Comparison of ENCODE assay signal across 8 mouse cellular contexts in genomic region chr11:95000548-95000947, GRCm38 (mm10). TPM values are rescaled to one million over a fixed set of nuclear protein-coding genes. Genes with fewer than 3 reads are reported as not detected.
DNase-seq lines count a peak whose midpoint lies in the region; ATAC-seq and TF ChIP-seq lines count a peak whose summit lies in the region.

No protein-coding gene starts in this region.

- no peak for ATAC-seq in embryonic facial prominence, embryonic 14.5 days (ENCODE audit: low read depth)
- ATAC-seq in hindbrain, embryonic 14.5 days (ENCODE audit: low FRiP score) = no peak
- ATAC-seq in liver, embryonic 11.5 days (replicated peaks; ENCODE audit: low FRiP score) = no peak
- no peak for ATAC-seq in midbrain, embryonic 16.5 days

- H3K36me3 ChIP-seq in embryonic facial prominence, embryonic 14.5 days (ENCODE audit: control insufficient read depth, insufficient read depth, low read length) = peaks cover 94% of the 10 kb centered on the region
- peaks cover 94% of the 10 kb centered on the region for H3K36me3 ChIP-seq in hindbrain, embryonic 14.5 days (replicated peaks; ENCODE audit: control insufficient read depth, insufficient read depth)
- H3K36me3 ChIP-seq in liver, embryonic 11.5 days (ENCODE audit: control insufficient read depth, insufficient read depth, low read length) = peaks cover 68% of the 10 kb centered on the region
- H3K36me3 ChIP-seq in midbrain, embryonic 16.5 days (ENCODE audit: control insufficient read depth, insufficient read depth, low read length) = peaks cover 50% of the 10 kb centered on the region

- H3K4me1 ChIP-seq in embryonic facial prominence, embryonic 14.5 days (ENCODE audit: control insufficient read depth, insufficient read depth, low read length) = peaks cover 3% of the 10 kb centered on the region
- H3K4me1 ChIP-seq in hindbrain, embryonic 14.5 days (replicated peaks; ENCODE audit: control insufficient read depth, insufficient read depth, low read length) = peaks cover 14% of the 10 kb centered on the region
- H3K4me1 ChIP-seq in liver, embryonic 11.5 days (replicated peaks; ENCODE audit: control insufficient read depth, insufficient read depth, low read length) = peaks cover 88% of the 10 kb centered on the region
- peaks cover 12% of the 10 kb centered on the region for H3K4me1 ChIP-seq in midbrain, embryonic 16.5 days (ENCODE audit: control insufficient read depth, insufficient read depth, low read length)

- H3K4me2 ChIP-seq in embryonic facial prominence, embryonic 14.5 days (ENCODE audit: low read depth, low read length) = no peak overlapping the region
- H3K4me2 ChIP-seq in hindbrain, embryonic 14.5 days (replicated peaks) = no peak overlapping the region
- H3K4me2 ChIP-seq in liver, embryonic 11.5 days = peak overlapping the region; percentile 95
- H3K4me2 ChIP-seq in midbrain, embryonic 16.5 days (ENCODE audit: low read length) = no peak overlapping the region

- 39% methylated on average over 4 of the region's 4 CpGs for WGBS in embryonic facial prominence, embryonic 14.5 days
- 44% methylated on average over 4 of the region's 4 CpGs for WGBS in hindbrain, embryonic 14.5 days
- WGBS in liver, embryonic 11.5 days = 18% methylated on average over 4 of the region's 4 CpGs
- 51% methylated on average over 4 of the region's 4 CpGs for WGBS in midbrain, embryonic 16.5 days

- H3K9me3 ChIP-seq in embryonic facial prominence, embryonic 14.5 days (ENCODE audit: control insufficient read depth, low read length) = no peaks in the 10 kb centered on the region
- no peaks in the 10 kb centered on the region for H3K9me3 ChIP-seq in hindbrain, embryonic 14.5 days (ENCODE audit: control insufficient read depth, low read length)
- H3K9me3 ChIP-seq in liver, embryonic 11.5 days (ENCODE audit: control insufficient read depth, low read length) = no peaks in the 10 kb centered on the region
- no peaks in the 10 kb centered on the region for H3K9me3 ChIP-seq in midbrain, embryonic 16.5 days (replicated peaks; ENCODE audit: control insufficient read depth, low read length, poor library complexity, severe bottlenecking)

- H3K9ac ChIP-seq in embryonic facial prominence, embryonic 14.5 days (ENCODE audit: low read depth, low read length) = no peak overlapping the region
- no peak overlapping the region for H3K9ac ChIP-seq in hindbrain, embryonic 14.5 days
- H3K9ac ChIP-seq in liver, embryonic 11.5 days (ENCODE audit: low read depth, low read length) = peak overlapping the region; percentile 41; the same call in 1 of the 2 replicates
- no peak overlapping the region for H3K9ac ChIP-seq in midbrain, embryonic 16.5 days (ENCODE audit: low read depth, low read length)

- H3K4me3 ChIP-seq in layer of hippocampus, adult 2 months = 0 out of 2 replicates have a peak overlapping the region, but pooled peaks have one; percentile 3
- no peak overlapping the region for H3K4me3 ChIP-seq in embryonic facial prominence, embryonic 14.5 days (ENCODE audit: low read depth, low read length)
- H3K4me3 ChIP-seq in hindbrain, embryonic 14.5 days (replicated peaks; ENCODE audit: low read length) = no peak overlapping the region
- peak overlapping the region; percentile 20 for H3K4me3 ChIP-seq in liver, embryonic 11.5 days (ENCODE audit: low read depth, low read length)
- no peak overlapping the region for H3K4me3 ChIP-seq in midbrain, embryonic 16.5 days (ENCODE audit: low read depth, low read length)

- no peak for DNase-seq in layer of hippocampus, adult 2 months (ENCODE audit: low spot score in 2 of 2)
- no peak for DNase-seq in layer of hippocampus, adult 11-12 months (ENCODE audit: low spot score)
- no peak for DNase-seq in embryonic facial prominence, embryonic 14.5 days (ENCODE audit: low spot score)
- DNase-seq in hindbrain, embryonic 14.5 days (ENCODE audit: low spot score) = no peak
- no peak for DNase-seq in liver, embryonic 11.5 days (ENCODE audit: low spot score)
- DNase-seq in embryo, embryonic 10 days (ENCODE audit: low spot score) = no peak
- DNase-seq in ovary, adult 18-20 months (ENCODE audit: low spot score) = no peak

- TF ChIP-seq CTCF in layer of hippocampus, adult 2 months (conservative IDR thresholded peaks at IDR 0.05) = no peak

- H3K27me3 ChIP-seq in embryonic facial prominence, embryonic 14.5 days (replicated peaks; ENCODE audit: control insufficient read depth, insufficient read depth, low read length) = no peaks in the 10 kb centered on the region
- no peaks in the 10 kb centered on the region for H3K27me3 ChIP-seq in hindbrain, embryonic 14.5 days (ENCODE audit: control insufficient read depth, insufficient read depth, low read length)
- H3K27me3 ChIP-seq in liver, embryonic 11.5 days (replicated peaks; ENCODE audit: control insufficient read depth, insufficient read depth, low read length) = no peaks in the 10 kb centered on the region
- no peaks in the 10 kb centered on the region for H3K27me3 ChIP-seq in midbrain, embryonic 16.5 days (ENCODE audit: control insufficient read depth, insufficient read depth, low read depth, low read length)

- peak overlapping the region; percentile 100 for H3K27ac ChIP-seq in layer of hippocampus, adult 2 months
- 0 out of 2 replicates have a peak overlapping the region, but pooled peaks have one; percentile 16 for H3K27ac ChIP-seq in embryonic facial prominence, embryonic 14.5 days (replicated peaks; ENCODE audit: low read depth, low read length)
- H3K27ac ChIP-seq in hindbrain, embryonic 14.5 days = peak overlapping the region; percentile 62; the same call in 1 of the 2 replicates
- H3K27ac ChIP-seq in liver, embryonic 11.5 days (ENCODE audit: low read depth, low read length) = peak overlapping the region; percentile 75
- peak overlapping the region; percentile 62 for H3K27ac ChIP-seq in midbrain, embryonic 16.5 days (ENCODE audit: low read length)

RNA-seq across cellular contexts. Expression of gene Samd14, which starts 9.1 kb away (rescaled TPM):
- total RNA-seq in layer of hippocampus, adult 2 months (2021) = 10 to 100 TPM; 38.9 to 40.8 TPM
- 21.9 and 29.0 TPM in 2 replicates for polyA plus RNA-seq in embryonic facial prominence, embryonic 14.5 days (2014; fragmentation: Nextera tagmentation; extraction: Ambion mirVana)
- polyA plus RNA-seq in hindbrain, embryonic 14.5 days (2014; fragmentation: Nextera tagmentation; extraction: Ambion mirVana) = 130 and 135 TPM in 2 replicates
- 55.8 and 57.8 TPM in 2 replicates for polyA plus RNA-seq in liver, embryonic 11.5 days (2014; fragmentation: Nextera tagmentation; extraction: Ambion mirVana)
- 164 and 171 TPM in 2 replicates for polyA plus RNA-seq in midbrain, embryonic 16.5 days (2015; fragmentation: Nextera tagmentation; extraction: Ambion mirVana)

RNA-seq across cellular contexts. Expression of gene Ppp1r9b, which starts 9.7 kb away (rescaled TPM):
- total RNA-seq in layer of hippocampus, adult 2 months (2021) = 100 to 1,000 TPM; 967 to 974 TPM
- 16.0 and 16.1 TPM in 2 replicates for polyA plus RNA-seq in embryonic facial prominence, embryonic 14.5 days (2014; fragmentation: Nextera tagmentation; extraction: Ambion mirVana)
- polyA plus RNA-seq in hindbrain, embryonic 14.5 days (2014; fragmentation: Nextera tagmentation; extraction: Ambion mirVana) = 27.1 and 27.5 TPM in 2 replicates
- polyA plus RNA-seq in liver, embryonic 11.5 days (2014; fragmentation: Nextera tagmentation; extraction: Ambion mirVana) = 21.9 and 27.9 TPM in 2 replicates
- polyA plus RNA-seq in midbrain, embryonic 16.5 days (2015; fragmentation: Nextera tagmentation; extraction: Ambion mirVana) = 18.4 and 19.4 TPM in 2 replicates

RNA-seq across cellular contexts. Expression of gene Sgca, which starts 24.4 kb away (rescaled TPM):
- under 1 TPM in 1 of 2 experiments, not detected in 1; 0.44 TPM for total RNA-seq in layer of hippocampus, adult 2 months (2021)
- 18.6 and 19.5 TPM in 2 replicates for polyA plus RNA-seq in embryonic facial prominence, embryonic 14.5 days (2014; fragmentation: Nextera tagmentation; extraction: Ambion mirVana)
- 0.17 TPM in 1 of 2 replicates, not detected in the other for polyA plus RNA-seq in hindbrain, embryonic 14.5 days (2014; fragmentation: Nextera tagmentation; extraction: Ambion mirVana)
- polyA plus RNA-seq in liver, embryonic 11.5 days (2014; fragmentation: Nextera tagmentation; extraction: Ambion mirVana) = 0.22 and 0.30 TPM in 2 replicates
- polyA plus RNA-seq in midbrain, embryonic 16.5 days (2015; fragmentation: Nextera tagmentation; extraction: Ambion mirVana) = 0.20 TPM in 1 of 2 replicates, not detected in the other

RNA-seq across cellular contexts. Expression of gene Hils1, which starts 33.2 kb away (rescaled TPM):
- total RNA-seq in layer of hippocampus, adult 2 months (2021) = not detected
- polyA plus RNA-seq in embryonic facial prominence, embryonic 14.5 days (2014; fragmentation: Nextera tagmentation; extraction: Ambion mirVana) = 0.25 and 0.61 TPM in 2 replicates
- polyA plus RNA-seq in hindbrain, embryonic 14.5 days (2014; fragmentation: Nextera tagmentation; extraction: Ambion mirVana) = not detected in 2 replicates
- polyA plus RNA-seq in liver, embryonic 11.5 days (2014; fragmentation: Nextera tagmentation; extraction: Ambion mirVana) = not detected in 2 replicates
- not detected in 2 replicates for polyA plus RNA-seq in midbrain, embryonic 16.5 days (2015; fragmentation: Nextera tagmentation; extraction: Ambion mirVana)

RNA-seq across cellular contexts. Expression of gene Pdk2, which starts 40.6 kb away (rescaled TPM):
- total RNA-seq in layer of hippocampus, adult 2 months (2021) = 100 to 1,000 TPM; 133 TPM
- polyA plus RNA-seq in embryonic facial prominence, embryonic 14.5 days (2014; fragmentation: Nextera tagmentation; extraction: Ambion mirVana) = 37.8 and 41.6 TPM in 2 replicates
- polyA plus RNA-seq in hindbrain, embryonic 14.5 days (2014; fragmentation: Nextera tagmentation; extraction: Ambion mirVana) = 22.7 and 25.2 TPM in 2 replicates
- polyA plus RNA-seq in liver, embryonic 11.5 days (2014; fragmentation: Nextera tagmentation; extraction: Ambion mirVana) = 14.9 and 15.2 TPM in 2 replicates
- polyA plus RNA-seq in midbrain, embryonic 16.5 days (2015; fragmentation: Nextera tagmentation; extraction: Ambion mirVana) = 24.1 and 27.5 TPM in 2 replicates

Comparison
In these comparisons a context has a peak if more than half of its experiments do, and no peak if none do; other contexts are left out.
1. H3K27ac ChIP-seq: peak in every context shown above with its lines; median percentile 100 in layer of hippocampus, adult 2 months; 75 in liver, embryonic 11.5 days; 62 in hindbrain, embryonic 14.5 days; 62 in midbrain, embryonic 16.5 days; 16 in embryonic facial prominence, embryonic 14.5 days.
2. H3K4me3 ChIP-seq: peak in layer of hippocampus, adult 2 months (single experiment) and liver, embryonic 11.5 days (single experiment); none in embryonic facial prominence, embryonic 14.5 days (single experiment), hindbrain, embryonic 14.5 days (single experiment) and midbrain, embryonic 16.5 days (single experiment).
3. RNA of gene Sgca, which starts 24.4 kb away (polyA plus RNA-seq): 18.6 to 19.5 TPM in embryonic facial prominence, embryonic 14.5 days; 0.22 to 0.30 TPM in liver, embryonic 11.5 days, 0.20 TPM in midbrain, embryonic 16.5 days and 0.17 TPM in hindbrain, embryonic 14.5 days; every median in the first group is over 10 times any median in the second.